In the genomic region with DNA sequence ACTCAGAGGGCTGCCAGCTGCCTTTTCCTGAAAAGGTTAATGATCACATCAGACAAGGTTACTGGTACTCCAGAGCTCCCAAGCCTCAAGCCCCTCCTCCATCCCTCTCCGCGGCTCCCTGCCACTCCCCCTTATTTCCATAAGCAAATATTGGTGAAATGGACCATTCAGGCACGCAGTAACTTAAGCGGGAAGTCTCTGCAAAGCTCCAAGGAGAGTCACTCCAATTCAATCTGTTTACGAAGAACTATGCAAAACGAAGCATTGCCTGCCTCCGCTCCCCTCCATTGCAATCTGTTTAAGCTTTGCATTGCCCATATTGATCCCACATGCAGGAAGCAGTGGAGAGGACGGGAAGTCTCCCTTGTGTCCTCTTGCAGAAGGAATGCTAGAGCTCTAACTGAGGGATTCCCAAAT, we compare ENCODE assay signal across 8 mouse cellular contexts. TPM values are rescaled to one million over a fixed set of nuclear protein-coding genes. Genes with fewer than 3 reads are reported as not detected.
DNase-seq lines count a peak whose midpoint lies in the region; ATAC-seq and TF ChIP-seq lines count a peak whose summit lies in the region.

Gene Apela (minus strand): TSS at position 220 of the 417 bp plus-strand sequence.

- in situ Hi-C loops in Patski (cut with MboI; ENCODE audit: low pct_unique_long_range_greater_than_20kb): no loop called here

- H3K27me3 ChIP-seq in Patski: no peaks in the 10 kb centered on the region

- 1% methylated on average over 8 of the region's 8 CpGs for WGBS in large intestine, adult 2 months

- intact Hi-C loops in heart, postnatal 10 days (cut with DNase I): no loop called here

- DNase-seq in Patski (ENCODE audit: low read depth, low spot score): no peak
- peak; percentile 74 for DNase-seq in brain, embryonic 14.5 days (ENCODE audit: low read depth)
- peak; percentile 4 to 6 for DNase-seq in heart, postnatal 10 days
- peak; percentile 50 for DNase-seq in large intestine, adult 2 months (ENCODE audit: low read depth, low spot score)
- peak; percentile 38 for DNase-seq in lung, postnatal 25 days (ENCODE audit: low spot score)
- DNase-seq in gastrocnemius, postnatal 10 days: no peak
- DNase-seq in left cerebral cortex, adult 11 months (ENCODE audit: low spot score): no peak
- DNase-seq in thymus, postnatal 14 days: no peak

- CTCF ChIA-PET in Patski (lab: Charles Lee): interaction anchor here (0.9 kb wide), 1 partner anchor 310 kb away, joined by 3 read pairs; no protein-coding TSS in a partner anchor

- TF ChIP-seq CTCF in Patski (IDR thresholded peaks at IDR 0.05): no peak
- no peak for TF ChIP-seq CTCF in brain, embryonic 14.5 days (IDR thresholded peaks at IDR 0.05; ENCODE audit: borderline replicate concordance, extremely low read depth, insufficient read depth, insufficient read length)

- ATAC-seq in Patski: peak; percentile 67

- POLR2A ChIA-PET in Patski (lab: Charles Lee): no interaction called here

- no peak for TF ChIP-seq POLR2A in brain, embryonic 14.5 days (IDR thresholded peaks at IDR 0.05; ENCODE audit: borderline replicate concordance, extremely low read depth, insufficient read depth, insufficient read length, poor library complexity, severe bottlenecking)

RNA-seq across cellular contexts. Expression of gene Apela, which starts in this region (rescaled TPM):
- polyA plus RNA-seq in Patski (2021): 59.2 TPM
- 2.3 and 2.4 TPM in 2 replicates for polyA plus RNA-seq in brain, embryonic 14.5 days (2012; rRNA removed)
- total RNA-seq in heart, postnatal 10 days (2021): under 1 TPM; 0.35 to 0.45 TPM
- polyA plus RNA-seq in large intestine, adult 2 months (2012; rRNA removed): not detected in 2 replicates
- total RNA-seq in gastrocnemius, postnatal 10 days (2021): not detected

Comparison
In these comparisons a context has a peak if more than half of its experiments do, and no peak if none do; other contexts are left out.
1. RNA of gene Apela (polyA plus RNA-seq): 59.2 TPM in Patski (single experiment); 2.3 to 2.4 TPM in brain, embryonic 14.5 days and not detected in large intestine, adult 2 months; every median in the first group is over 10 times any median in the second.
2. Peak in DNase-seq in heart, postnatal 10 days; RNA of the gene not detected or under 1 TPM.
3. Peak in DNase-seq in large intestine, adult 2 months; RNA of the gene not detected or under 1 TPM.
4. DNase-seq: peak in brain, embryonic 14.5 days (single experiment) and lung, postnatal 25 days (single experiment); none in Patski (single experiment), gastrocnemius, postnatal 10 days (single experiment), left cerebral cortex, adult 11 months (single experiment) and thymus, postnatal 14 days (single experiment).